Mouse (Mus musculus): ENCODE measurements around the gene Slc25a4. TPM values are rescaled to one million over a fixed set of nuclear protein-coding genes. Genes with fewer than 3 reads are reported as not detected.
A peak's percentile ranks its signal among the peaks of the same experiment; 100 is the strongest.

Gene Slc25a4
- polyA plus RNA-seq, 1 experiment from 2014 or later: 585 TPM

GRCm38 (mm10) chr8:46226622-46227021 lies 15.5 kb upstream of the Slc25a4 start:
- no peak overlapping the region for H3K27ac ChIP-seq
- no peaks in the 10 kb centered on the region for H3K36me3 ChIP-seq
- 62% methylated on average over 5 of the region's 5 CpGs for WGBS
- H3K27me3 ChIP-seq: no peaks in the 10 kb centered on the region
- H3K9me3 ChIP-seq (replicated peaks): no peaks in the 10 kb centered on the region
- H3K4me2 ChIP-seq: no peak overlapping the region
- no peak overlapping the region for H3K9ac ChIP-seq
- no peak for ATAC-seq (replicated peaks; ENCODE audit: low FRiP score)
- no peaks in the 10 kb centered on the region for H3K4me1 ChIP-seq
- H3K4me3 ChIP-seq (replicated peaks): no peak overlapping the region

- Histone ChIP-seq H3K9me3 (replicated peaks) (no peaks in the 10 kb centered on the region), H3K4me1 (no peaks in the 10 kb centered on the region), H3K4me2 (no peak overlapping the region), H3K27me3 (no peaks in the 10 kb centered on the region), H3K36me3 (no peaks in the 10 kb centered on the region), H3K9ac (no peak overlapping the region), H3K4me3 (replicated peaks) (no peak overlapping the region), H3K27ac (no peak overlapping the region)
- WGBS: 63% methylated on average over 3 of the region's 3 CpGs
- ATAC-seq (replicated peaks; ENCODE audit: low FRiP score): no peak
Observed at GRCm38 (mm10) chr8:46225501-46225900, 14.4 kb upstream of the Slc25a4 start.

- 72% methylated on average over 3 of the region's 3 CpGs for WGBS
- Histone ChIP-seq H3K27me3 (no peaks in the 10 kb centered on the region), H3K27ac (no peak overlapping the region), H3K4me2 (no peak overlapping the region), H3K9ac (no peak overlapping the region), H3K4me3 (replicated peaks) (no peak overlapping the region), H3K4me1 (no peaks in the 10 kb centered on the region), H3K9me3 (replicated peaks) (no peaks in the 10 kb centered on the region), H3K36me3 (no peaks in the 10 kb centered on the region)
- ATAC-seq (replicated peaks; ENCODE audit: low FRiP score): no peak
Observed at GRCm38 (mm10) chr8:46220566-46220965, 9.5 kb upstream of the Slc25a4 start.

GRCm38 (mm10) chr8:46216838-46217237 lies 5.8 kb upstream of the Slc25a4 start:
- peak; percentile 93 for ATAC-seq (replicated peaks; ENCODE audit: low FRiP score)
- Histone ChIP-seq H3K27ac (0 out of 2 replicates have a peak overlapping the region, but pooled peaks have one; percentile 9), H3K4me2 (peak overlapping the region; percentile 58), H3K27me3 (no peaks in the 10 kb centered on the region), H3K9ac (peak overlapping the region; percentile 23; the same call in 1 of the 2 replicates), H3K4me3 (replicated peaks) (peak overlapping the region; percentile 33), H3K36me3 (no peaks in the 10 kb centered on the region), H3K4me1 (peaks cover 6% of the 10 kb centered on the region), H3K9me3 (replicated peaks) (no peaks in the 10 kb centered on the region)
- 3% methylated on average over 14 of the region's 14 CpGs for whole genome bisulfite sequencing

- no peak for ATAC-seq (replicated peaks; ENCODE audit: low FRiP score)
- H3K36me3 ChIP-seq: peaks cover 4% of the 10 kb centered on the region
Observed at GRCm38 (mm10) chr8:46213971-46214480, 2.9 kb upstream of the Slc25a4 start.

GRCm38 (mm10) chr8:46212194-46212593 lies 1.1 kb upstream of the Slc25a4 start:
- no peak overlapping the region for H3K4me3 ChIP-seq (replicated peaks)
- peaks cover 37% of the 10 kb centered on the region for H3K4me1 ChIP-seq
- no peak overlapping the region; the same call in 1 of the 2 replicates for H3K27ac ChIP-seq
- no peak for ATAC-seq (replicated peaks; ENCODE audit: low FRiP score)
- no peaks in the 10 kb centered on the region for H3K27me3 ChIP-seq
- WGBS: 42% methylated on average over 7 of the region's 7 CpGs
- H3K9me3 ChIP-seq (replicated peaks): no peaks in the 10 kb centered on the region
- H3K9ac ChIP-seq: no peak overlapping the region
- H3K36me3 ChIP-seq: peaks cover 23% of the 10 kb centered on the region
- peak overlapping the region; percentile 88 for H3K4me2 ChIP-seq

More at GRCm38 (mm10) chr8:46213971-46214480, 2.9 kb upstream of the Slc25a4 start:
- no peaks in the 10 kb centered on the region for H3K27me3 ChIP-seq
- peaks cover 25% of the 10 kb centered on the region for H3K4me1 ChIP-seq
- no peak overlapping the region for H3K9ac ChIP-seq
- no peak overlapping the region for H3K4me2 ChIP-seq
- H3K27ac ChIP-seq: no peak overlapping the region
- no peak overlapping the region for H3K4me3 ChIP-seq (replicated peaks)
- H3K9me3 ChIP-seq (replicated peaks): no peaks in the 10 kb centered on the region
- 57% methylated on average over 2 of the region's 2 CpGs for WGBS

GRCm38 (mm10) chr8:46211611-46212071 lies 557 bp upstream of the Slc25a4 start:
- Histone ChIP-seq H3K27me3 (no peaks in the 10 kb centered on the region), H3K9ac (peak overlapping the region; percentile 89), H3K4me2 (peak overlapping the region; percentile 88), H3K4me1 (peaks cover 37% of the 10 kb centered on the region), H3K36me3 (peaks cover 28% of the 10 kb centered on the region), H3K4me3 (replicated peaks) (peak overlapping the region; percentile 72), H3K9me3 (replicated peaks) (no peaks in the 10 kb centered on the region), H3K27ac (peak overlapping the region; percentile 96)
- WGBS: 6% methylated on average over 13 of the region's 13 CpGs
- ATAC-seq (replicated peaks; ENCODE audit: low FRiP score): no peak

GRCm38 (mm10) chr8:46209057-46209456 lies 2.0 kb downstream of the Slc25a4 start:
- H3K27ac ChIP-seq: no peak overlapping the region
- H3K36me3 ChIP-seq: peaks cover 54% of the 10 kb centered on the region
- H3K4me2 ChIP-seq: peak overlapping the region; percentile 88
- peak overlapping the region; percentile 72 for H3K4me3 ChIP-seq (replicated peaks)
- peaks cover 37% of the 10 kb centered on the region for H3K4me1 ChIP-seq
- no peak for ATAC-seq (replicated peaks; ENCODE audit: low FRiP score)
- H3K27me3 ChIP-seq: no peaks in the 10 kb centered on the region
- H3K9me3 ChIP-seq (replicated peaks): no peaks in the 10 kb centered on the region
- 81% methylated on average over 15 of the region's 15 CpGs for WGBS
- peak overlapping the region; percentile 89 for H3K9ac ChIP-seq

GRCm38 (mm10) chr8:46208354-46208753 lies 2.7 kb downstream of the Slc25a4 start:
- no peak for ATAC-seq (replicated peaks; ENCODE audit: low FRiP score)
- Histone ChIP-seq H3K27me3 (no peaks in the 10 kb centered on the region), H3K4me3 (replicated peaks) (peak overlapping the region; percentile 72), H3K4me2 (peak overlapping the region; percentile 88), H3K36me3 (peaks cover 60% of the 10 kb centered on the region), H3K27ac (0 out of 2 replicates have a peak overlapping the region, but pooled peaks have one; percentile 13), H3K4me1 (peaks cover 37% of the 10 kb centered on the region), H3K9me3 (replicated peaks) (no peaks in the 10 kb centered on the region), H3K9ac (0 out of 2 replicates have a peak overlapping the region, but pooled peaks have one; percentile 89)
- 85% methylated on average over 12 of the region's 12 CpGs for WGBS

- 88% methylated on average over 6 of the region's 6 CpGs for WGBS
- Histone ChIP-seq H3K4me1 (peaks cover 24% of the 10 kb centered on the region), H3K27ac (no peak overlapping the region), H3K9me3 (replicated peaks) (no peaks in the 10 kb centered on the region), H3K4me3 (replicated peaks) (no peak overlapping the region), H3K36me3 (peaks cover 74% of the 10 kb centered on the region), H3K27me3 (no peaks in the 10 kb centered on the region), H3K4me2 (no peak overlapping the region), H3K9ac (no peak overlapping the region)
- ATAC-seq (replicated peaks; ENCODE audit: low FRiP score): no peak
Observed at GRCm38 (mm10) chr8:46206107-46206506, 5.0 kb downstream of the Slc25a4 start.

GRCm38 (mm10) chr8:46204974-46205640 lies 6.0 kb downstream of the Slc25a4 start:
- Histone ChIP-seq H3K27ac (no peak overlapping the region), H3K9me3 (replicated peaks) (no peaks in the 10 kb centered on the region), H3K4me1 (peaks cover 23% of the 10 kb centered on the region), H3K36me3 (peaks cover 78% of the 10 kb centered on the region), H3K9ac (no peak overlapping the region), H3K4me3 (replicated peaks) (no peak overlapping the region), H3K4me2 (no peak overlapping the region), H3K27me3 (no peaks in the 10 kb centered on the region)
- ATAC-seq (replicated peaks; ENCODE audit: low FRiP score): no peak
- 80% methylated on average over 9 of the region's 9 CpGs for WGBS

GRCm38 (mm10) chr8:46204301-46204700 lies 6.8 kb downstream of the Slc25a4 start:
- ATAC-seq (replicated peaks; ENCODE audit: low FRiP score): no peak
- Histone ChIP-seq H3K27ac (no peak overlapping the region), H3K9me3 (replicated peaks) (no peaks in the 10 kb centered on the region), H3K9ac (no peak overlapping the region), H3K27me3 (no peaks in the 10 kb centered on the region), H3K4me3 (replicated peaks) (no peak overlapping the region), H3K4me1 (peaks cover 15% of the 10 kb centered on the region), H3K4me2 (no peak overlapping the region), H3K36me3 (peaks cover 77% of the 10 kb centered on the region)
- WGBS: 91% methylated on average over 3 of the region's 3 CpGs

All from kidney, embryonic 15.5 days (tissue).